Mouse (Mus musculus): ENCODE measurements around the gene Dlgap4.

Dlgap4 gene

GRCm38 (mm10) chr2:156658221-156658620, 44.7 kb downstream of the Dlgap4 start:
- DNase-seq (ENCODE audit: low read depth, low spot score) = no peak

DNA sequence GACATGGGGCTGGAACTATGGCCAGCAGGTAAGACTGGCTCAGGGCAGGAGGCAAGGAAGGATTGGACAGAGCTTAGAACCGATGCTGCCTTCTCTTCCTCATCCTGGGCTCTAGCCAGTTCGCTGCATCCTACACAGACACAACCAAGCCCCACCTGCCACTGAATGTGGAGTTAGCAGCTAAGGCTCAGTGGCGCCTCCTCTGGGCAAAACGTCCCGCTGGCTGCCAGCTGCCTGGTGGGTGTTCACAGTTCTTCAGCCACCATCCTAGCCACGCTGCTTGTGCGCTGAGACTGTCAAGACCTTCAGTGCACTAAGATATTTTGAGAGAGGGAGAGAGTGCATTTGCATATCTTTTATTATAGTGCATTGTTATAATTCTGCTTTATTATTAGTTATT, 45.2 kb downstream of the Dlgap4 start:
- DNase-seq (ENCODE audit: low read depth, low spot score) = no peak

DNA sequence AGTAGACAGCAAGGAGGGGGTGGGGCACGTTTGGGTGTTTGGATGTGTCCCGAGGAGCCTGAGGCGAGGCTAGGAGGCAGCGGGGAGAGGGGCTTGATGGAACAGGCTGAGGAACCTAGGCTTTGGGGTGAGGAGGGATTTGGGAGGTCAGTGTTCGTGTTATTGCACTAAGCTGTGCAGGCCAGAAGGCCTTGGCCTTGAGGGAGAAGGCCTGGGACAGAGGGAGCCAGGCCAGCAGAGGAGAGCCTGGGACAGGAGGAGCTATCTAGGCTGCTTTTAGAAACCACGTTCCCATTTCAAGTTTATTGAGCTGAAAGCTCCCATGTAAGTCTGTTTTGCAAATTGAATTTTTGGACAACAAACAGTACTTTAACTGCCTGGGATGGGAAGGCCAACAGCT, 46.5 kb downstream of the Dlgap4 start:
- no peak for DNase-seq (ENCODE audit: low read depth, low spot score)

- DNase-seq (ENCODE audit: low read depth, low spot score) = no peak
Measured at GRCm38 (mm10) chr2:156663162-156663561, 49.7 kb downstream of the Dlgap4 start.

DNA sequence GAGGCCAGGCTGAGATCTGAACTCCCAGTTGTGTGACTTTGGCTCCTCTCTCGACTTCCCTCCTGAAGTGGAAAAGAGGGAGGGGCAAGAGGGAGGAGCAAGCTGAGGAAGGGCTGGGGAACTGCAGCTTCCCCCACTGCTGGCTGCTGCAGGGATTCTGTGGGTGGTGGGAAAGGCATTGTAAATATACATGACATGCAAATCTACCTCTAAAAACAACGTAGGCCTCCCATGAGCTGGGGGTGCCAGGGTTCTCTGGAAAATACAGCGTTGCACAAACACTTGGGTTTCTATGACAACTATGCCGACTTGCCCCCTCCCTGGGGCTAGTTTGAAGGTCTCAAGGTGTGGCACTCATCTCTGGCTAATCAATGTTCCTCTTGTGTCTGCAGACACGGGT, 50.9 kb downstream of the Dlgap4 start:
- peak; percentile 79 for DNase-seq (ENCODE audit: low read depth, low spot score)

DNA sequence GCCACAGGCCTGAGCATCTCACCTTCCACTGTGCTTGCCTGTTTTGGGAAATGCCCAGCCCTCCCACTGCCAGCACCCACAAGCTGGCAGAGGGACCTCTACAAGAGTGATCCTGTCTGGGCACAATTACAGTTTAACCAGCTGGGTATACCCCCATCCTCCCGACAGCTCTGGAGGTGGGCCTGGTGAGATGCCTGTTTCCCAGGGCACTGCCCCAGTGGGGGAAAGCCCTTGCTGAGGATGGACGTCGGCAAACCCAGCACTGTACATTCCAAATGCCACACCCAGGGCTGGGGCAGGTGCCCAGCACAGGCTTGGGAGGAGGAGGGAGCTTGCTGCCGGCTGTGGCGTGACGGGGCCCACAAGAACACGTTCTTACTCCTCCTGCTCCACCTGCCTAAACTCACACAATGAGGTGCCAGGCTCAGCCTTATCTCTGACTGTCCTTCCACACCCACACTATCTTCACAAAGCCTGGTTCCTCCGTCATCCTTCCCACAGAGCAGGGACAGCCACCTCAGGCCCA, 51.6 kb downstream of the Dlgap4 start:
- DNase-seq (ENCODE audit: low read depth, low spot score) = peak; percentile 77

GRCm38 (mm10) chr2:156665620-156666196, 52.2 kb downstream of the Dlgap4 start:
- no peak for DNase-seq (ENCODE audit: low read depth, low spot score)

GRCm38 (mm10) chr2:156666231-156666630, 52.7 kb downstream of the Dlgap4 start:
- DNase-seq (ENCODE audit: low read depth, low spot score) = peak; percentile 87

GRCm38 (mm10) chr2:156667290-156667689, 53.8 kb downstream of the Dlgap4 start:
- DNase-seq (ENCODE audit: low read depth, low spot score) = no peak

DNA sequence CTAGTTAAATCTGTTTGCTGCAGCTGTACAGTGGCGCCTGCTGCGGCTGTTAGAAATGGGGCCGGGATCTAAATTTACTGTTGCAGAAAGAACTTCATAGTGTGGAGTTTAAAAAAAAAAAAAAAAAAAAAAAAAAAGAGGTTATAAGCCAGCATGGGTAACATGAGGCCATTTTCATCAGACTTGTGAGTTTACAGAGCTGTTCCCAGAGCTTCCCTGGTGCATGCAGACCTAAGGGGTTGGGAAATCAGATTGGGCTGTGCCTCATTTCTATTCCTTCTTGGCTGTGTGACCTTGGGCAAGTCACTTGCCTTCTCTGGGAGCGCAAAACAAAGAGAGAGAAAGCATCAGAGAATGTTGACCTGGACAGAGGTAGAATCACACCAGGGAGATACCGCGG, 55.1 kb downstream of the Dlgap4 start:
- no peak for DNase-seq (ENCODE audit: low read depth, low spot score)

DNA sequence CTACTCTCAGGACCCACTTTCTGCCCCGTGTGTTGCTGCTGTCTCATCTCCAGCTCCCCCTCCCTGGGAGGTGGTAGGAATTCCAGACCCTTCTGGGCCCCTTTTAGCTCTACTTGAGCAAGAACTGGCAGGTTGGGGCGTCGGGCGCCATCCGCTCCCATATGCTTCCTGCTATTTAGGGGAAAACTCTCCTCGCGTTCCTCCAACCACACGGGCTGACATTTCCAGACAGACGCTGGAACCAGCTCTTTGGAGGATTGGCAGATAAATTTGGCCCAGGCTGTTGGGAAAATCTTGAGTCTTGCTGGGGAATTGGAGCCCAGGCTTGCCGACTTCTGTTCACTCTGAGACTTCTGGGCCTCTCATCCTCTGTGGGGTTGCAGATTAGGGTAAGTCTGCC, 59.8 kb downstream of the Dlgap4 start:
- DNase-seq (ENCODE audit: low read depth, low spot score) = peak; percentile 92

DNA sequence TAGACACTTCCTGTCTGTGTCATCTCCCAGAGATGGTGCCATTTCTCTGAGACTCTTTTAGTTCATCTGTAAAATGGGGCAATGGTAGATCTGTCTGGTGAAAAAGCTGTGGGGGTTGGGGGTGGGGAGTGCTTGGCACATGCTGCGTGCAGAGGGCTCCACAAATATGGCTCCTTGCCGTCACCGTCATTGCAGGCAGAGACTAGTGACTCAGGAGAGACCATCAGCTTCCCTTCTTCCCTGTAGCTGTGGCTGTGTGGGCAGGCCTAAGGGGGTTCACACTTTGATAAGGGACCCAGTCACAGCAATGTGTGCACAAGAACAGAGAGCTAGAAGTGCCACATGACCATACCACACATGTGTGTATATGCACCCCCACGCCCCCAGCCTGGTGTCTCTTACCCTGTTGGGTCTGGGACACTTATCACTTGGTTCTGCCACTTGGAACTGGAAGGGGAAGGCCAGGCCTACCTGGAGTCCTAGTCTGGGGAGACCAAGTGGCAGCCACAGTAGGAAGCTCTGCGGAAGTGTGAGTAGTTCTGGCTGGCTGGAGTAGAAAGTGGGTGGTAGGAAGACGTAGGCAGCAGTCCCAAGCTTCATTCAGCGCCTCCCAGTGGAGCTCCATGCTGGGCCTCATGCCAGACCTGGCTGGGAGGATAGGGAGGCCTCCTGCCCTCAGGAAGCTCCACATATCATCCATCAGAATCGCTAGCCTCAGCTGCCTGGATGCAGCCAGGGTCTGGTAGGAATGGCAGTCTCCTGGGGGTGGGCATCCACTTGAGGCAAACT, 60.6 kb downstream of the Dlgap4 start:
- no peak for DNase-seq (ENCODE audit: low read depth, low spot score)

- no peak for DNase-seq (ENCODE audit: low read depth, low spot score)
Measured at GRCm38 (mm10) chr2:156676885-156677284, 63.4 kb downstream of the Dlgap4 start.

DNA sequence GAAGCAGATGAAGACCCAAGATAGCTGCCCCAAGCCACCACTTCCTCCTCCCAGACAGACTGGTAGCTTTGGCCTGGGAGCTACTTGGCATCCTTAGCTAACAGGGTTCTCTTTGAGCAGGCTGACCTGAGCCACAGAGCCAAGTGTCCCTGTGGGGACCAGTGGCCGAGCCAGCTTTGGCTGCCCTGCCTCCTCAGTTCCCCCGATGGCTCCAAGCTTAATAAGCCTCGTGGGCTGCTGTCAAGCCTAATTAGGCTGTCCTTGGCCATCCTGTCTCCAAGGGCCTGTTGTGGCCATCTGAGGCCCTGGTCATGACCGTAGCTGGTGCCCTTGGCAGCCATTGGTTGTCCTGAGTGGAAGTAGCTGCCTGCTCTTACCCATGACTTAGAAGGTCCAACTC, 64.6 kb downstream of the Dlgap4 start:
- DNase-seq (ENCODE audit: low read depth, low spot score) = no peak

- no peak for DNase-seq (ENCODE audit: low read depth, low spot score)
Measured at GRCm38 (mm10) chr2:156682965-156683364, 69.5 kb downstream of the Dlgap4 start.

DNA sequence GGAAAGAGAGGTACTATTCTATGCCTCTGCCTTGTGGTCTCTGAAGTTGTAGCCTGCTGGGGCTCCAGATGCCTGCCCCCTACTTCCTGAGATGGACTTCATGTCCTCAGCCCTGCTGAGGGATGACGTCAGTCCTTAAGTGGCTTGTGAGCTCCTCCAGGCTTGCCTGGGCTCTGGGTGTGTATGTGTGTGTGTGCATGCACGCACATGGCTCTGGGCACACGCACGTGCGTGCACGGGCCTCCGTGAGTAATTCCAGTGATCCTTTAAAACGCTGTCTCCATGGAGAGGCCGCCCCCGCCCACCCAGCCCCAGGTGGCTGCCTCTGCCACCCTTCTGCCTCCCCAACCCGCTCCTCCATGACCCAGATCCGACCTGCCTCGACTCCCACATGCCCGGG, 72.5 kb downstream of the Dlgap4 start:
- DNase-seq (ENCODE audit: low read depth, low spot score) = no peak

- no peak for DNase-seq (ENCODE audit: low read depth, low spot score)
Measured at GRCm38 (mm10) chr2:156686754-156687153, 73.2 kb downstream of the Dlgap4 start.

DNA sequence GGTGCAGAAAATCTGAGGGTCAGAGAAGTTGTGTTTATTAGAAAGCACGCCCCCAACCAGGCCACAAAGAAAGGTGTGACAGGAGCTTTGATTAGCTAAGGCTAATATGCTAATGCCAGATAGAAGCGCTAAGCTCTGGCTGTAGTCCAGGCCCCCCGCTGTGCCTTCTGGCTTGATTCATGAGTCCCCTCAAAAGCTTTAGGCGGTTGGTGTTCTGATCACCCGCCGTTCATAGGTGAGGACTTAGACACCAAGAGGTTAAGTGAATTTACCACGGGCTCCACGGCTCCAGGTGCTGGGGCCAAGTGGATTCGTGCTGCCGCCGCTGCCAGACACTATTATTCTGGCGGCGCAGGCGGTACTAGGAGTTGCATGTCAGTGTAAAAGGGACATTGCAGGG, 75.1 kb downstream of the Dlgap4 start:
- no peak for DNase-seq (ENCODE audit: low read depth, low spot score)

- no peak for DNase-seq (ENCODE audit: low read depth, low spot score)
Measured at GRCm38 (mm10) chr2:156690833-156691232, 77.3 kb downstream of the Dlgap4 start.

DNA sequence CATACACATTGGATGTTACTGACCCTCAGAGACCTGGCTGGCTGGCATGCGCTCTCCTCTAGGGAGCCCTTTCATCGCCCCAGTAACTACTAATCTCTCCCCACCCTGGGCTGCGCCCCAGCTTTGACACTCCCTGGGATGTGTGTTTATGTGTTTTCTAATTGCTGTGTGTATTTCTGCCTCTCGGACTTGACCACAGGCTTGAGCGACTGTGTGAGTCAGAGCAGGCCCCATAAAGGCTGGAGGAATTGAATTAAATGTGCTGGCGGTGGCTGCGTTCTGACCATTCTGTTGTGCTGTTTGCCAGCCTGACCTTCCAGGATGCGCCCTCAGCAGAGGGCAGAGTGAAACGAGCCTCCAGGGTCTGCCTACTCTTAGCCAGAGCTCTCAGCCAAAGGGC, 78.2 kb downstream of the Dlgap4 start:
- no peak for DNase-seq (ENCODE audit: low read depth, low spot score)

DNA sequence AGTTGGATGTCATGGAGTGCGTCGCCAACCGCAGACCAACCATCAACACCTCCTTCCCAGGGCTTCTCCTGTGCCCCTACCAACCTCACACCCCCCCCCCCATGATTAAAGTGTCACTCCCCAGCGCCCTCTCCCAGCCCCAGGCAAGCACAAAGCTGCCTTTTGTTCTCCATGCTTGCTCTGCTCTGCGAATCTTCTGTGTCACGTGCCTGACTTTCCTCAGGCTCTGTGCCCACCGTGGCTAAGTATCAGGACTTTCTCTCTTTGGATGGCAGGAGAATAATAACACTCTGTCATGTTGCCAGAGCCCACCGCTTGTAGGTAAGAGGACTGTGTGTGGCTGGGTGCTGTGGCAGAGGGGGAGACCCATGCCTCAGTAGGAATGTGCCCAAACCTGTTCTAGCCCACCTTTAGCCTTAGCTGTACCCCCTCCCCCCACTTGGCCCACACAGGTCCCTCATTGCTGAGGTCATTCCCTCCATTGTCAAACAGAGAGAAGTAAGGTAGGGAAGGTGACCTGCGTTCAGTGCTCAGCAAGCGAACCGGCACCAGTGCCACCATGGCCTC, 79.8 kb downstream of the Dlgap4 start:
- DNase-seq (ENCODE audit: low read depth, low spot score) = no peak

GRCm38 (mm10) chr2:156697261-156697660, 83.8 kb downstream of the Dlgap4 start:
- DNase-seq (ENCODE audit: low read depth, low spot score) = no peak

DNA sequence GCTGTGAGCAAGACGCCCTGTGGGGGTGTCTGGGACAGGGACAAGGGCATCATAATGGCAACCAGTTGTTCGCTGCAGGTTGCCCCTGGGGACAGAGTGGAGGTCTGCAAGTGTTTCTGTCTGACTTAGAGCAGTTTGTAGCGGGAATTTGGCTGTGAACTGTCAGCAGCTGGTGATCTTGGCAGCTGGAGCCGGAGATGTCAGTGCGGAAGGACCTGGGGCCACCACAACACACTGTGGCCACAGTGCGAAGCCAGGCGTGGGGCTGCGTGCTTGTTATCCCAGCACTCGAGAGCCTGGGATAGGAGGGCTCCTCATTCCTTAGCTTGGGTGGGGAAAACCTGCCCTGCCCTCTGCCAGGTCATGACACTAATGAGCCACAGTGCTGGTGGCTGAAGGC, 84.7 kb downstream of the Dlgap4 start:
- no peak for DNase-seq (ENCODE audit: low read depth, low spot score)
